Mouse (Mus musculus): Measurements from ENCODE around the gene Marveld2. TPM values are rescaled to one million over a fixed set of nuclear protein-coding genes. Genes with fewer than 3 reads are reported as not detected.

Gene Marveld2
- polyA plus RNA-seq, 1 experiment from 2014 or later = 3.2 TPM

DNA sequence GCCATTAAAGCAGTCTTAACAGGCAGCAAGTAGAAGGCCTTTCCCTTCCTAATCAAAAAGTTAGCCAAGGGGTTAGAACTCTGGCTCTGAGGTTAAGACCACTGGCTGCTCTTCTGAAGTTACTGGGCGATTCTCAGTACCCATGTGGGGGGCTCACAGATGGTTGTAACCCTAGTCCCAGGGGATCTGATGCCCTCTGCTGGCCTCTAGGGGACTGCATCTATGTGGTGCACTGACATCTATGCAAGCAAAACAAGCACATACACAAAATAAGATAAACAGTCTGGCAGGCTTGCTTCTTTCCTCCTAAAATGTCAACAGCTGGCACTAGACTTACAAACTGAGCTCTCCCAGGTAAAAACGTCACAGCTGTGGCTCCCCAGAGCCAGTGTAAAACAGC, 3.9 kb downstream of the Marveld2 start:
- WGBS = 47% methylated on average over 2 of the region's 2 CpGs

DNA sequence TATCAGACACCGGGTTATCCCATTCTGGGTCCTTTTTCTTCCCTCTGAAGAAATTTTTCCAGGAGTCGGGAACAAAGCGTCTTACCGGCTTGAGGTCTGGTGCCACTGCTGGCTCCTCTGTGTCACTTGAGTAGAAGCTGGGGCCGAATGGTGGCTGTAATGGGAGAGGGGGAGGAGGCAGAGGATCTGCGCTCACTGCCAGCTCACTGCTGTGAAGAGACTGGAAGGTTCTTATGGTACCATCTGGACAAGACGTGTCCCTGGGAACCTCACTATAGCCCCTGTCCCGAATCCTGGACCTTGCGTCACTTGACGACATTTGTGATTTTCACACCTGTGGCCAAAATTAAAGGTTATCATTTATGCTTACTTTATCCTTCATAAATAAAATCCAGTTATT, 4.5 kb downstream of the Marveld2 start:
- Histone ChIP-seq H3K9me3 (no peaks in the 10 kb centered on the region), H3K9ac (no peak overlapping the region), H3K4me3 (no peak overlapping the region), H3K27me3 (peaks cover under 1% of the 10 kb centered on the region; the same call in 1 of the 2 replicates), H3K36me3 (peaks cover 4% of the 10 kb centered on the region; the same call in 1 of the 2 replicates), H3K27ac (replicated peaks) (no peak overlapping the region), H3K4me1 (replicated peaks) (peaks cover 4% of the 10 kb centered on the region; the same call in 1 of the 2 replicates), H3K4me2 (no peak overlapping the region)
- 95% methylated on average over 10 of the region's 10 CpGs for WGBS
- no peak for ATAC-seq (ENCODE audit: low FRiP score, low read depth)

More for the DNA sequence above, 3.9 kb downstream of the Marveld2 start:
- Histone ChIP-seq H3K9ac (no peak overlapping the region), H3K9me3 (no peaks in the 10 kb centered on the region), H3K4me1 (replicated peaks) (peaks cover 4% of the 10 kb centered on the region; the same call in 1 of the 2 replicates), H3K4me3 (no peak overlapping the region), H3K4me2 (no peak overlapping the region), H3K27me3 (peaks cover 7% of the 10 kb centered on the region), H3K36me3 (peaks cover 6% of the 10 kb centered on the region), H3K27ac (replicated peaks) (no peak overlapping the region)
- ATAC-seq (ENCODE audit: low FRiP score, low read depth) = no peak

DNA sequence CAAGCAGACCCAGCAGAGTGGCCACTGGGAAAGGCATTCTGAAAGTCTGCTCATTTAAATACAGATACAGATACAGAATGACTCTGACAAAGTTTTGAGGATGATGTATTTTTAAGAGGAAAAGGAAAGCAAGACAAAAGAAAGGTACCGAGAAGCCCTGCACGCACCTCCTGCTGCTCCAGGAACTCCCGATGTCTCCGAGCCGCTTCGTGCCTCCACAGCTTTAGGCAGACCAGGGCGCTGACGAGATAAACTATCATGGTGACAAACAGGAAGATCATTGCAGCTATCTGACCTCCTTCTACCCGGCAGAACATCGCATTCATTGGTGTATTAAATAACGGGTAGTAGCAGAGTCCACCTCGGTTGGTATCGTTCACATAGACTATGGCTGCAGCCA, 5.5 kb downstream of the Marveld2 start:
- Histone ChIP-seq H3K4me3 (no peak overlapping the region), H3K27ac (replicated peaks) (no peak overlapping the region), H3K4me1 (replicated peaks) (no peaks in the 10 kb centered on the region), H3K27me3 (no peaks in the 10 kb centered on the region), H3K9me3 (no peaks in the 10 kb centered on the region), H3K9ac (no peak overlapping the region), H3K36me3 (peaks cover 4% of the 10 kb centered on the region; the same call in 1 of the 2 replicates), H3K4me2 (no peak overlapping the region)
- ATAC-seq (ENCODE audit: low FRiP score, low read depth) = no peak
- 93% methylated on average over 13 of the region's 13 CpGs for WGBS

GRCm38 (mm10) chr13:100607756-100608155, 9.0 kb downstream of the Marveld2 start:
- no peaks in the 10 kb centered on the region for H3K27me3 ChIP-seq
- no peaks in the 10 kb centered on the region for H3K4me1 ChIP-seq (replicated peaks)
- no peaks in the 10 kb centered on the region for H3K9me3 ChIP-seq
- H3K9ac ChIP-seq = no peak overlapping the region
- 92% methylated on average over 8 of the region's 8 CpGs for WGBS
- H3K4me3 ChIP-seq = no peak overlapping the region
- ATAC-seq (ENCODE audit: low FRiP score, low read depth) = no peak
- no peak overlapping the region for H3K4me2 ChIP-seq
- no peak overlapping the region for H3K27ac ChIP-seq (replicated peaks)
- H3K36me3 ChIP-seq = peaks cover 4% of the 10 kb centered on the region; the same call in 1 of the 2 replicates

GRCm38 (mm10) chr13:100605845-100606244, 10.9 kb downstream of the Marveld2 start:
- Histone ChIP-seq H3K9me3 (no peaks in the 10 kb centered on the region), H3K36me3 (peaks cover 4% of the 10 kb centered on the region; the same call in 1 of the 2 replicates), H3K27me3 (no peaks in the 10 kb centered on the region), H3K4me2 (no peak overlapping the region), H3K27ac (replicated peaks) (no peak overlapping the region), H3K4me1 (replicated peaks) (no peaks in the 10 kb centered on the region), H3K4me3 (no peak overlapping the region), H3K9ac (no peak overlapping the region)
- 74% methylated on average over 1 of the region's 1 CpGs for WGBS
- no peak for ATAC-seq (ENCODE audit: low FRiP score, low read depth)

DNA sequence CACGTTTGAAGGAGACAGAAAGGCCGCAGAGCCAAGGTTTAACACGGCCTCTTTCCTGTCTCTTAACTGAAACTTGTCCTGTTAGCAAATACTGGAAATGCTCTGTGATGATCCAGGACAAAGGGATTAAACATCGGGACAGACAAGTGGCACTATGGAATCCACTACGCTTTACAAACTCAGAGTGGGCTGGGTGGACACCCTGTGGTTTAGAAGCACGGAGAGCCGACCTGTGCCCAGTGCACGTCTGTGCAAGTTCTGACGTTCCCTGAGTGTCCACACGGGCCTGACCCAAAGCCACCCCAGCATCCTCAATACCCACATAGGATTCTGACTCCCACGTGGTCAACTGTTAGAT, 13.1 kb downstream of the Marveld2 start:
- Histone ChIP-seq H3K9me3 (no peaks in the 10 kb centered on the region), H3K4me2 (no peak overlapping the region), H3K9ac (no peak overlapping the region), H3K4me1 (replicated peaks) (no peaks in the 10 kb centered on the region), H3K4me3 (no peak overlapping the region), H3K36me3 (peaks cover 4% of the 10 kb centered on the region; the same call in 1 of the 2 replicates), H3K27ac (replicated peaks) (no peak overlapping the region), H3K27me3 (no peaks in the 10 kb centered on the region)
- 87% methylated on average over 11 of the region's 11 CpGs for WGBS
- no peak for ATAC-seq (ENCODE audit: low FRiP score, low read depth)

DNA sequence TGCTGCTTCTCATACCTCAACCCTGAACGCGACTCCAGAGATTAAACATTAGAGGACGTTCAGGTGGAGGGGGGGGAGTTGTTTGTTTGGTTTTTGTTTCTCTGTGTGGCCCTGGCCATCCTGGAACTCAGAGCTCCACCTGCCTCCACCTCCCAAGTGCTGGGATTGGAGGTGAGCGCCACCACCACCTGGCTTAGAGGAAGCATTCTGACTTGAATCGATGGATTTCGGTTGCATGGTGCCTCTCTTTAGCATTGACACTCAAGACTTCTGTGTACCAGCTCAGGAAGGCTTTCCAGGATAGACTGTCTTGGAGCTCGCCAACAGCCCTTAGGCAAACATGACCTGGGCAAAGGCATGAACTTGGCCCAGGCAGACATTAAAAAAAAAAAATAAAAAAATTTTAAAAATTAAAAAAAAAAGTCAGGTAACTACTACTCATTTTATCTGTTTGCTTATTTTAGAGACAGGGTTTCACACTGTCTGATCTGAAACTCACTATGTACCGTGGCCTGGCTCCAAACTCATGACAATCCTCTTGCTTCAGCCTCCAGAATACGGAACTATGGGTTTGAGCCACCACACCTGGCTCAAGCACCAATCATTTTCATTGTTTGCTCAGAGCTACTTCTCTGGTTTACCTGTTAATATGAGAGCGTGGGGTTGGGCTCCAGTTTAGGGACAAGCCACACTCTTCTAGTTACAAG, 13.6 kb downstream of the Marveld2 start:
- H3K27ac ChIP-seq (replicated peaks) = no peak overlapping the region
- 85% methylated on average over 10 of the region's 10 CpGs for WGBS

DNA sequence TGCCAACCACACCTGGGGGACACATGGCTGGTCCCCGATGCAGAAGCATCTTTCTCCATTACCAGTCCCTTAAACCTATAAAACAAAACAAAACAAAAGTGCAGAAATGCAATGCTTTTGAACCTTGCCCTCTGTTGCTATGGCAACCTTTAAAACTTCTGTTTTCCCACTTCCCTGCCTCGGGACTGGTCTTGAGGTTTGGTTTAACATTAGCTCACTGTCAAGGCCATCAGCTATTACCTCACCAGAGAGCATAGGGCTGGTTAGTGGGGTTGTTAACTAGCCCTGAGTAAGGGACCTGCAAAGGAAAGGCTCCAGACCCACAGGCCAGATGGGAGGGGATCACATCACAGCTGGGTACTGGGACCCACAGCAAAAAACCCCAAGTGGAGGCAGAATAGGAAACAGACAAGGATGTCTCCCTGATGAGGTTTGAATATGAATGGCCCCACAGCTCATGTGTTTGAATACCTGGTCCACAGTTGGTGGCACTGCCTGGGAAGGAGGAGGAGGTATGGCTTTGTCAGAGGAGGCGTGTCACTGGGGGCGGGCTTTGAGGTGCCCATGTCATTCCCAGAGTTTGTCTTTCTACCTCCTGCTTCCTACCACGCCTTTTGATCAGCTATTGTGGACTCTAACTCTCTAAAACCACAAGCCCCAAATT, 14.4 kb downstream of the Marveld2 start:
- H3K27ac ChIP-seq (replicated peaks) = no peak overlapping the region
- WGBS = 57% methylated on average over 5 of the region's 5 CpGs
- no peak for ATAC-seq (ENCODE audit: low FRiP score, low read depth)

More for the DNA sequence above, 13.6 kb downstream of the Marveld2 start:
- Histone ChIP-seq H3K36me3 (peaks cover 4% of the 10 kb centered on the region; the same call in 1 of the 2 replicates), H3K27me3 (no peaks in the 10 kb centered on the region), H3K9me3 (no peaks in the 10 kb centered on the region), H3K4me3 (no peak overlapping the region), H3K9ac (no peak overlapping the region), H3K4me1 (replicated peaks) (no peaks in the 10 kb centered on the region), H3K4me2 (no peak overlapping the region)
- no peak for ATAC-seq (ENCODE audit: low FRiP score, low read depth)

GRCm38 (mm10) chr13:100601034-100601433, 15.7 kb downstream of the Marveld2 start:
- WGBS = 69% methylated on average over 8 of the region's 8 CpGs
- Histone ChIP-seq H3K4me1 (replicated peaks) (no peaks in the 10 kb centered on the region), H3K27me3 (no peaks in the 10 kb centered on the region), H3K9me3 (no peaks in the 10 kb centered on the region), H3K4me2 (no peak overlapping the region), H3K27ac (replicated peaks) (no peak overlapping the region), H3K9ac (no peak overlapping the region), H3K4me3 (no peak overlapping the region), H3K36me3 (no peaks in the 10 kb centered on the region; the same call in 1 of the 2 replicates)
- ATAC-seq (ENCODE audit: low FRiP score, low read depth) = no peak

More for the DNA sequence above, 14.4 kb downstream of the Marveld2 start:
- no peaks in the 10 kb centered on the region for H3K27me3 ChIP-seq
- H3K9me3 ChIP-seq = no peaks in the 10 kb centered on the region
- no peak overlapping the region for H3K4me2 ChIP-seq
- H3K4me1 ChIP-seq (replicated peaks) = no peaks in the 10 kb centered on the region
- H3K9ac ChIP-seq = no peak overlapping the region
- no peak overlapping the region for H3K4me3 ChIP-seq
- no peaks in the 10 kb centered on the region; the same call in 1 of the 2 replicates for H3K36me3 ChIP-seq

GRCm38 (mm10) chr13:100600317-100600716, 16.5 kb downstream of the Marveld2 start:
- Histone ChIP-seq H3K27ac (replicated peaks) (no peak overlapping the region), H3K27me3 (no peaks in the 10 kb centered on the region), H3K4me3 (no peak overlapping the region), H3K9ac (no peak overlapping the region), H3K4me1 (replicated peaks) (no peaks in the 10 kb centered on the region), H3K4me2 (no peak overlapping the region), H3K9me3 (no peaks in the 10 kb centered on the region), H3K36me3 (no peaks in the 10 kb centered on the region; the same call in 1 of the 2 replicates)
- 86% methylated on average over 12 of the region's 12 CpGs for WGBS
- ATAC-seq (ENCODE audit: low FRiP score, low read depth) = no peak

- whole genome bisulfite sequencing = 87% methylated on average over 9 of the region's 9 CpGs
- no peaks in the 10 kb centered on the region for H3K27me3 ChIP-seq
- no peak overlapping the region for H3K4me3 ChIP-seq
- no peak overlapping the region for H3K27ac ChIP-seq (replicated peaks)
- H3K4me1 ChIP-seq (replicated peaks) = 0 out of 2 replicates have a peak, but pooled peaks cover 3% of the 10 kb centered on the region
- ATAC-seq (ENCODE audit: low FRiP score, low read depth) = no peak
- no peak overlapping the region for H3K9ac ChIP-seq
- H3K36me3 ChIP-seq = no peaks in the 10 kb centered on the region; the same call in 1 of the 2 replicates
- no peak overlapping the region for H3K4me2 ChIP-seq
- H3K9me3 ChIP-seq = no peaks in the 10 kb centered on the region
Measured at GRCm38 (mm10) chr13:100597284-100597683, 19.5 kb downstream of the Marveld2 start.

DNA sequence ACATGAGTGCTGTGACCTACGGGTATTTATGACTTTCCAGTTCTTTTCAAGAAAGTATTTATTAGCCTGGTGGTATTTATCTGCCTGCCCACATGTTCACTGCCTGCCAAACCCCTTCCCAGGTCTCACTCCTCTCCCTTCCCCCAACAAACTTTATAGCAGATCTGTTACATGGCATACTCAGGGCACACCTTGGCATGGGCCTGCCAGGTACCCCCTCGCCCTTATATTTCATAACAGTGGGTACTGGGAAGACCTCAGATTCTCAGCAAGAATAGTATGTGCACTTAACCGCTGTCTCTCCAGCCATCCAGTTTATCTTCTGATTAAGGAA, 21.3 kb downstream of the Marveld2 start:
- ATAC-seq (ENCODE audit: low FRiP score, low read depth) = no peak
- H3K4me3 ChIP-seq = no peak overlapping the region
- H3K9ac ChIP-seq = no peak overlapping the region
- 0 out of 2 replicates have a peak, but pooled peaks cover 3% of the 10 kb centered on the region for H3K4me1 ChIP-seq (replicated peaks)
- H3K4me2 ChIP-seq = no peak overlapping the region
- no peaks in the 10 kb centered on the region for H3K27me3 ChIP-seq
- H3K9me3 ChIP-seq = no peaks in the 10 kb centered on the region
- WGBS = 89% methylated on average over 3 of the region's 3 CpGs
- H3K36me3 ChIP-seq = no peaks in the 10 kb centered on the region; the same call in 1 of the 2 replicates
- H3K27ac ChIP-seq (replicated peaks) = no peak overlapping the region

Measured in hindbrain, embryonic 15.5 days (tissue).